Mouse (Mus musculus): ENCODE data around the gene Man2b2.

Gene Man2b2

GRCm38 (mm10) chr5:36769603-36770002 is 60.9 kb downstream of the Man2b2 start:
- no peak for DNase-seq (ENCODE audit: low read depth, low spot score)

GRCm38 (mm10) chr5:36766958-36767703 is 63.3 kb downstream of the Man2b2 start:
- no peak for DNase-seq (ENCODE audit: low read depth, low spot score)

- no peak for DNase-seq (ENCODE audit: low read depth, low spot score)
Observed at GRCm38 (mm10) chr5:36759848-36760247, 70.6 kb downstream of the Man2b2 start.

GRCm38 (mm10) chr5:36757033-36757432 is 73.4 kb downstream of the Man2b2 start:
- DNase-seq (ENCODE audit: low read depth, low spot score) = no peak
